Mouse (Mus musculus) bone marrow macrophage, adult 2 months (primary cell): ENCODE measurements around the gene Vangl1.

ENCODE experiments used
- CTCF ChIP-seq: IDR thresholded peaks from 2 replicates; pipeline ENCODE4 v1.5.1; 2012; ENCODE audit warnings: low read depth, mild to moderate bottlenecking, low read length, moderate library complexity
- POLR2A ChIP-seq: IDR thresholded peaks from 2 replicates; pipeline ENCODE4 v1.6.1; 2012; ENCODE audit warnings: mild to moderate bottlenecking, low read depth, low read length, borderline replicate concordance

DNA sequence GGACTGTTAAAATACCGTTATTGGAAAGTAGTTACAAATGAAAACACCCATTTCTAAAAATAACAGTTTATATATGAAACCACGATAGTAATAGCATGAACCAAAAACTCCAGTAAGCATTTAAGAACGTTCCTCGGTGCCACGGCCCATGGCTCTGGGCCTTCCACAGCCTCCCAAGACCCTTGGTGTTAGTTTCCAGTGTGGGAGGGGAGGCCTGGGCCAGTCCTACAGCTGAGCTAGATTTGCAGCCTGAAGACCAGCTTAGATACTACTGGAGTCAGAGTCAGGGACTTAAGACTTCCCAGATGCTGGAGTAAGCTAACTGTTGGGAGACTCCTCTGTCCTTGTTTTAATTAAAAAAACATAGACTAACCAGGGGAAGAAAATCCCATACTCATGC, 28.4 kb downstream of the Vangl1 start:
- no peak for TF ChIP-seq CTCF
- TF ChIP-seq POLR2A, result no peak
